Mouse (Mus musculus) brain, embryonic 14.5 days (tissue): ENCODE measurements around the gene Lnx1.

Experiments used
- CTCF ChIP-seq: fragments of 200-500 bp; IDR thresholded peaks from 2 replicates; pipeline ENCODE4 v1.5.1; 2012; ENCODE audit warnings: inconsistent platforms, mild to moderate bottlenecking, moderate library complexity, borderline replicate concordance; ENCODE audit not compliant: insufficient read depth, insufficient read length; ENCODE audit errors: extremely low read depth
- POLR2A ChIP-seq: fragments of 200-500 bp; IDR thresholded peaks from 2 replicates; pipeline ENCODE4 v1.6.1; 2012; ENCODE audit warnings: mild to moderate bottlenecking, inconsistent platforms, borderline replicate concordance; ENCODE audit not compliant: poor library complexity, insufficient read depth, insufficient read length, severe bottlenecking; ENCODE audit errors: extremely low read depth

GRCm38 (mm10) chr5:74649122-74649521, 53.6 kb downstream of the Lnx1 start:
- TF ChIP-seq POLR2A (no peak), CTCF (no peak)
